Mouse (Mus musculus) hindbrain, embryonic 13.5 days (tissue): Measurements from ENCODE around the gene Slc7a11. TPM values are rescaled to one million over a fixed set of nuclear protein-coding genes. Genes with fewer than 3 reads are reported as not detected.

ENCODE experiments used
- ATAC-seq: fragments of 200-750 bp; cut with Nextera tagmentation; 2 replicates; pipeline ENCODE4 v1.8.0; 2017; ENCODE audit warnings: moderate TSS enrichment; ENCODE audit not compliant: low FRiP score
- H3K27ac ChIP-seq: fragments of 300-500 bp; sonication (generic); 2 replicates; pipeline ENCODE4 v1.5.1; 2015; ENCODE audit warnings: inconsistent platforms, mild to moderate bottlenecking, moderate library complexity
- H3K27me3 ChIP-seq: fragments of 300-500 bp; sonication (generic); 2 replicates; pipeline ENCODE4 v1.6.1; 2015; ENCODE audit warnings: mild to moderate bottlenecking, inconsistent platforms
- H3K36me3 ChIP-seq: fragments of 300-500 bp; sonication (generic); 2 replicates; pipeline ENCODE4 v1.6.1; 2015; ENCODE audit warnings: mild to moderate bottlenecking, inconsistent platforms
- H3K4me1 ChIP-seq: fragments of 300-500 bp; sonication (generic); replicated peaks from 2 replicates; pipeline ENCODE4 v1.6.1; 2015; ENCODE audit warnings: inconsistent platforms
- H3K4me2 ChIP-seq: fragments of 300-500 bp; sonication (generic); 2 replicates; pipeline ENCODE4 v1.6.1; 2015; ENCODE audit warnings: inconsistent platforms, mild to moderate bottlenecking, moderate library complexity
- H3K4me3 ChIP-seq: fragments of 300-500 bp; sonication (generic); 2 replicates; pipeline ENCODE4 v1.5.1; 2015; ENCODE audit warnings: mild to moderate bottlenecking, inconsistent platforms
- H3K9ac ChIP-seq: fragments of 300-500 bp; sonication (generic); 2 replicates; pipeline ENCODE4 v1.6.1; 2015; ENCODE audit warnings: mild to moderate bottlenecking, inconsistent platforms
- H3K9me3 ChIP-seq: fragments of 300-500 bp; sonication (generic); 2 replicates; pipeline ENCODE4 v1.6.1; 2016; ENCODE audit warnings: inconsistent platforms
- WGBS: fragments of 180-500 bp; shearing (Covaris S2); methylation state at CpG from one replicate; pipeline ENCODE4 v1.1.7; 2015; 5-methylcytosine and 5-hydroxymethylcytosine counted together
- polyA plus RNA-seq: library from polyadenylated mRNA; unstranded; fragments of >200 nt; fragmentation: Nextera tagmentation; extraction: Ambion mirVana; gene quantifications from 2 replicates; pipeline ENCODE4 v1.2.1, GENCODE M21; 2015

Gene Slc7a11
- polyA plus RNA-seq, 1 experiment from 2014 or later: 3.9 TPM

DNA sequence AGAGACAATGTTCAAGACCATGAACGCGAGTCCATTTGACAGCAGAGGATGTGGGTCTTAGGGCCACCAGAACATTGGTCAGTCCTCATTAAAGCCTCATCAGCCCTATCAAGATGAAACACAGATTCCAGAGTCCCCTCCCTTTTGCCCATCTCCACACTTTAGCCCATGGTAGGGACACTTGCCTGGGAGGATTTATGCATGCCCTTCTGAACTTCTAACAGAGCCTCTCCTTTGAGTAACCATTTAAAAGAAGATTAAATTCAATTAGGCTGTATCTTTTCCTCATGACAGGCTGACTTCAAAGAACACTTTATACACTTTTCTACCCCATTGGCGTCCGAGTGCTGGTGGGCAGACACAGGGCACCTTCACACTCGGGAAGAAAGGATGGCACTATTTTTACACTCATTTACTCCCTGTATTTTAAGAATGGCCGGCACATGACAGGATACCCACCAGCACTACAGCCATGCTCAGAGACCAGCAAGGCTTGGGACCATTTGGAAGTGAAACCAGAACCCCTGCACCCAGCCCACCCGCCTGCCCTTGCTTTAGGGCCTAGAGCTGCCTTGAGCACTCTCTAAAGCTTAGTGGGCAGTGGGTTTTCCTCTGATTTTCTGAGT lies 144.9 kb downstream of the Slc7a11 start:
- Histone ChIP-seq H3K4me2 (no peak overlapping the region), H3K36me3 (no peaks in the 10 kb centered on the region), H3K9me3 (no peaks in the 10 kb centered on the region), H3K27ac (no peak overlapping the region), H3K27me3 (no peaks in the 10 kb centered on the region), H3K4me1 (peaks cover 18% of the 10 kb centered on the region), H3K4me3 (no peak overlapping the region), H3K9ac (no peak overlapping the region)
- no peak for ATAC-seq
- WGBS: 78% methylated on average over 7 of the region's 7 CpGs

GRCm38 (mm10) chr3:50296956-50297355 lies 146.5 kb downstream of the Slc7a11 start:
- no peak overlapping the region for H3K4me3 ChIP-seq
- no peak overlapping the region for H3K9ac ChIP-seq
- WGBS: 61% methylated on average over 10 of the region's 10 CpGs
- H3K4me2 ChIP-seq: no peak overlapping the region
- no peaks in the 10 kb centered on the region for H3K9me3 ChIP-seq
- ATAC-seq: no peak
- no peak overlapping the region for H3K27ac ChIP-seq
- H3K27me3 ChIP-seq: no peaks in the 10 kb centered on the region
- H3K4me1 ChIP-seq: peaks cover 18% of the 10 kb centered on the region
- no peaks in the 10 kb centered on the region for H3K36me3 ChIP-seq

DNA sequence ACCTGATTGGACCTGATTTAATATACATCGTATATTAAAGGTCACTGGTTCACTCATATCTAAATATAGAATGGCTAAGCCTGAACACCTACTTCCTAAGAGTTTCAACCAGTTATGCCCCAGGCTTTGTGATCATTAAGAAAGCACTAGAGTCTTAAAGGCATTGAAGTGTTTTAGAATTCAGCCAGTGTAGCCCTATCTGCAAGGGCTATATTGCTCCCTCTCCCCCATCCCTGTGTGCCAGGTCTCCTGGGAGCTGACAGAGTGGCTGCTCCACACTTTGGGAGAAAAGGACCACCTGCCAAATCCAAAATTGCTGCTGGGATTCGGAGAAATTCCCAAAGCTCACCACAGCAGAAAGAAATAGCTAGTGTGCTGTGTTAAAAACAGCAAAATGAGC lies 168.4 kb downstream of the Slc7a11 start:
- H3K4me1 ChIP-seq: peaks cover 4% of the 10 kb centered on the region; the same call in 1 of the 2 replicates
- WGBS: 64% methylated on average over 2 of the region's 2 CpGs
- H3K27me3 ChIP-seq: no peaks in the 10 kb centered on the region
- H3K9me3 ChIP-seq: no peaks in the 10 kb centered on the region
- H3K4me2 ChIP-seq: no peak overlapping the region
- no peak overlapping the region for H3K4me3 ChIP-seq
- peak overlapping the region; percentile 43; the same call in 1 of the 2 replicates for H3K9ac ChIP-seq
- peak overlapping the region; percentile 55; the same call in 1 of the 2 replicates for H3K27ac ChIP-seq
- ATAC-seq: no peak
- no peaks in the 10 kb centered on the region for H3K36me3 ChIP-seq

GRCm38 (mm10) chr3:50272222-50272621 lies 171.2 kb downstream of the Slc7a11 start:
- H3K27me3 ChIP-seq: no peaks in the 10 kb centered on the region
- no peaks in the 10 kb centered on the region for H3K36me3 ChIP-seq
- no peak overlapping the region for H3K9ac ChIP-seq
- no peak overlapping the region for H3K27ac ChIP-seq
- no peak overlapping the region for H3K4me3 ChIP-seq
- no peak overlapping the region for H3K4me2 ChIP-seq
- no peaks in the 10 kb centered on the region for H3K9me3 ChIP-seq
- peaks cover 4% of the 10 kb centered on the region; the same call in 1 of the 2 replicates for H3K4me1 ChIP-seq
- no peak for ATAC-seq

GRCm38 (mm10) chr3:50269680-50270079 lies 173.7 kb downstream of the Slc7a11 start:
- WGBS: 89% methylated on average over 4 of the region's 4 CpGs
- H3K4me3 ChIP-seq: no peak overlapping the region
- ATAC-seq: no peak

DNA sequence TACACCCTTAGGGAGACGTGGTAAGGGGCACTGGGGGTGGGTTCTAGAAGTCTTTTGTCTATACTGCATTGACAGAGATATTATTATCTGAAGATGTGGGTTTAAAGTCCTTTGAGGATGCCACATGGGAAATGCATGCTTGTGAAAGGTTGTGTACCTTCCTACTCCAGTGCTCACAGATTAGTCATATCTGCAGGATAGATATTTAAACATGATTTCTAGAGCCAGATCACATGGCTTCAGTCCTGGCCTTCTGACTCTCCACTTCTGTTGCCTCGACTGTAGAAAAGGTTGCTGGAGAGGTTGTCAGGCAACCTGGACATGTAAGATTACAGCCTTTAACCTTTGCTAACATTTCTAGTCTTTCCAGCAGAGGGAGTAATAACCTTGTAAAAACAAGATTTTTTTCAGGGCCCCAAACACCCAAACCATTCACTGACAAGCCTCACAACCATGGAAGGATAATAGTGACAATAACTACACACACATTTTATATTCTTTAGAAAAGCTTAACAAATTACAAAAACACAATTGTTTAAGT lies 180.8 kb downstream of the Slc7a11 start:
- no peaks in the 10 kb centered on the region for H3K9me3 ChIP-seq
- H3K27me3 ChIP-seq: no peaks in the 10 kb centered on the region
- H3K9ac ChIP-seq: no peak overlapping the region
- H3K36me3 ChIP-seq: no peaks in the 10 kb centered on the region
- 55% methylated on average over 2 of the region's 2 CpGs for WGBS
- no peak for ATAC-seq
- no peak overlapping the region for H3K4me3 ChIP-seq
- H3K27ac ChIP-seq: no peak overlapping the region
- H3K4me2 ChIP-seq: no peak overlapping the region
- H3K4me1 ChIP-seq: peaks cover 3% of the 10 kb centered on the region; the same call in 1 of the 2 replicates

More at GRCm38 (mm10) chr3:50269680-50270079, 173.7 kb downstream of the Slc7a11 start:
- no peaks in the 10 kb centered on the region for H3K27me3 ChIP-seq
- H3K27ac ChIP-seq: no peak overlapping the region
- no peaks in the 10 kb centered on the region for H3K9me3 ChIP-seq
- H3K36me3 ChIP-seq: no peaks in the 10 kb centered on the region
- H3K9ac ChIP-seq: no peak overlapping the region
- no peak overlapping the region for H3K4me2 ChIP-seq
- H3K4me1 ChIP-seq: no peaks in the 10 kb centered on the region

DNA sequence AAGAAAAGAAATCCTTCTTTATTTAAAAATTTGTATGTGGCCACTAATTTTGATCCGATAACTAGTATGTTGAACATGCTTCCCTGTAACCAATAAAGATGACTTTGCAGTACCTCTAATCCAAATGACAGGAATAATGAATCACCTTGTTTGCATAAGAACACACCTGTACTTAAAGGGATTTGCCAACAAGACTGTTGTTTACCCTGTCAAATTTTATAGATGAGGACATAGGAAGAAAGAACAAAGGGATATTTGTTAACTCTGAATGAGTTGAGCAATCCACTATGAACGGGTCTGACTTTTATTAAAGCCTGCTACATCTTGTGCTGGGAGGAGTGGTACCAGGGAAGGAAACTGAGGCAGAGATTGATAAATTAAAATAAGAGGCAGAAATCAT lies 181.3 kb downstream of the Slc7a11 start:
- Histone ChIP-seq H3K4me1 (peaks cover 3% of the 10 kb centered on the region; the same call in 1 of the 2 replicates), H3K9ac (no peak overlapping the region), H3K36me3 (no peaks in the 10 kb centered on the region), H3K4me3 (no peak overlapping the region), H3K9me3 (no peaks in the 10 kb centered on the region), H3K27ac (no peak overlapping the region), H3K27me3 (no peaks in the 10 kb centered on the region), H3K4me2 (no peak overlapping the region)
- no peak for ATAC-seq
- 74% methylated on average over 2 of the region's 2 CpGs for WGBS

- WGBS: 94% methylated on average over 1 of the region's 1 CpGs
- H3K27ac ChIP-seq: no peak overlapping the region
- no peak overlapping the region for H3K9ac ChIP-seq
- peaks cover 3% of the 10 kb centered on the region; the same call in 1 of the 2 replicates for H3K4me1 ChIP-seq
- no peak for ATAC-seq
- no peaks in the 10 kb centered on the region for H3K9me3 ChIP-seq
- no peak overlapping the region for H3K4me2 ChIP-seq
- no peak overlapping the region for H3K4me3 ChIP-seq
- no peaks in the 10 kb centered on the region for H3K27me3 ChIP-seq
- H3K36me3 ChIP-seq: no peaks in the 10 kb centered on the region
These were observed 182.7 kb downstream of the Slc7a11 start for GRCm38 (mm10) chr3:50260667-50261066.

DNA sequence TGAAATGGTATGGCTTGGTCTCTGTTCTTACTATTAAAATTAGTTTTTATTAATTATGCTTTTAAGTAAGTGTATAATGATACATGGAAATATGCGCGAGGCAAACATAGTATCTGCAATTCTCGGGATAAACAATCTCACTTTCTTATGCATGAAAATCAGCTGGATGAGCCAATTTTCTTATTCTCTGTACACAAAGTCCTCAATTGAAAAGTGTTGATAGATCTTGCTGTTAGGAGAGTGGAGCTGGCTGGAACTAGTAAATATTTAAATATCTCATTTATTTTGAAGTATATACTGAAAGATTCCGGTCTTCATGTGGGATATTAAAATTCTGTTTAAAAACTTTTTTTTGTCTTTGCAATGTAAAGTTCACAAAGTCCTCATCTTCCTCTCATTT lies 184.6 kb downstream of the Slc7a11 start:
- H3K9me3 ChIP-seq: no peaks in the 10 kb centered on the region
- H3K27me3 ChIP-seq: no peaks in the 10 kb centered on the region
- H3K36me3 ChIP-seq: no peaks in the 10 kb centered on the region
- H3K27ac ChIP-seq: no peak overlapping the region
- no peak for ATAC-seq
- H3K4me2 ChIP-seq: no peak overlapping the region
- WGBS: 92% methylated on average over 4 of the region's 4 CpGs
- H3K4me1 ChIP-seq: peaks cover 3% of the 10 kb centered on the region; the same call in 1 of the 2 replicates
- no peak overlapping the region for H3K4me3 ChIP-seq
- no peak overlapping the region for H3K9ac ChIP-seq

DNA sequence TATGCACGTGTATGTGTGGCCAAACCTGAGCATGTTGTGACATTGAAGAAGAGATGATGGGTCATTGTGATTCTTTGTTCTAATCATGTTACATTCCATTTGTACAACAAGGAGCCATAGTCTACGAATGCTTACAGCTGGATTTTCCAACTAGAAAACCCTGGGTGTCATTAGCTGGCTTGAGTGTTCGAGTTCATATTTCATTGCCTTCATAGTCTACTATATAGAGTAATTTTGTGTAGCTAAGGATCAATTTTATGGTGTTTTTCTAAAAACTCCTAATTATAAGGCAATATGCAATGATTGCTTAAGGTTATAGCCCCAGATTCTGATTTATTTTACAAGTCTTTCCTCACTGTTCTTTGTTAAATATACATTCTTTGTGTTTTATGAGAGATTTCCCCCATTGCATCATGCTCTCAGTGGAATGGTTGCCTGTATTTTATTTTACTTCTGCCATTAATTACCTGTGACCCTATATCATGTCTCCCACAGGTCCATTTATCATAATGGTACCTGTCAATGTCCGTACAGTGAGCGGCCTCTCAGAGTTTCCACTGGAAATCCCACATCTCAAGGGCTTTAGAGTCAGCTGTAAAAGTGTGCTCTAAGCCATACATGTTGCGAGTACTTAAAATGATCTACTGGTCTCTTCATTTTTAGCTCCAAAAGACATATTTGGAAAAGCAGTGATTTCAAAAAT lies 193.7 kb downstream of the Slc7a11 start:
- H3K4me1 ChIP-seq: no peaks in the 10 kb centered on the region
- WGBS: 85% methylated on average over 6 of the region's 6 CpGs
- H3K9me3 ChIP-seq: no peaks in the 10 kb centered on the region
- H3K27me3 ChIP-seq: no peaks in the 10 kb centered on the region
- no peak overlapping the region for H3K4me3 ChIP-seq
- H3K4me2 ChIP-seq: no peak overlapping the region
- no peak for ATAC-seq
- no peaks in the 10 kb centered on the region for H3K36me3 ChIP-seq
- H3K27ac ChIP-seq: no peak overlapping the region
- no peak overlapping the region for H3K9ac ChIP-seq

DNA sequence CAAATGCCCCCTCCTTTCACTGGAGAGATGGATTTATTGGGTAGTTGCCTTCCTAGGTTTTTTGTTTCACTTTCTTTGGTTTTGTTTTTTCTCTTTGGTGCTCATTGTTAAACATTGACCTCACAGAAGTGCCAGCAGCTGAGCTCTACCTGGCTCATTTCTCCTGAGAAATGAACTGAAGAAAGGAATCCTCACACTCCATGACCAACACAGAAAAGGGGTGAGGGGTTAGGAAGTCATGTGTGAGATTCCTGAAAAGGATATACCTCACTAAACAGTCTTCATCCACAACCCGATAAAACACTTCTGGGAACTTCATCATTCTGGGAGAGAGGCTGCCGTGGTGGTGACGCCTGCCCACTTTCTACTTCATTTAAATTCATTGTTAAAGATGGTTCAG lies 207.4 kb downstream of the Slc7a11 start:
- no peak overlapping the region for H3K27ac ChIP-seq
- no peak for ATAC-seq
- H3K27me3 ChIP-seq: no peaks in the 10 kb centered on the region
- H3K4me2 ChIP-seq: no peak overlapping the region
- no peak overlapping the region for H3K9ac ChIP-seq
- no peaks in the 10 kb centered on the region for H3K36me3 ChIP-seq
- no peaks in the 10 kb centered on the region for H3K4me1 ChIP-seq
- no peaks in the 10 kb centered on the region for H3K9me3 ChIP-seq
- no peak overlapping the region for H3K4me3 ChIP-seq
- WGBS: 57% methylated on average over 3 of the region's 3 CpGs

DNA sequence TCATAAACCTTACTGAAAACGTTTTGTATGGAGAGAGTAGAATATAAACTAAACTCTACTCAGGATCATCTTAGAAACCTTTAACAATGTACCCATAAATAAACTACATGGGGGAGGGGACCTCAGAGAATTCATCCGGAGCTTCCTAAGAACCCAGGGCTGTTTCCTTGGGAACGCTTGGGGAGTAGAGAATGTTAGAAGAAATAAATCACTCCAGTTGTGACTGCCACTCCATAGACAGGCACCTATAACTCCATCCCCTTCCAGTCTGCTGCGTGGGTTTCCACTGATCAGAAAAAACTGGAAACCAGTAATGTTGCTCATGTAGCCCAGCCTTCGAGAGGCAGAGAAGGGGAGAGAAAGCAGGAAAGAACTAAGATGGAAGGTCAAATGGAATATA lies 210.3 kb downstream of the Slc7a11 start:
- Histone ChIP-seq H3K4me2 (no peak overlapping the region), H3K27ac (no peak overlapping the region), H3K9me3 (no peaks in the 10 kb centered on the region), H3K4me1 (no peaks in the 10 kb centered on the region), H3K4me3 (no peak overlapping the region), H3K27me3 (no peaks in the 10 kb centered on the region), H3K9ac (no peak overlapping the region), H3K36me3 (no peaks in the 10 kb centered on the region)
- ATAC-seq: no peak
- 35% methylated on average over 5 of the region's 5 CpGs for WGBS
